Mouse (Mus musculus) spleen, postnatal 4 days (tissue): ENCODE measurements around the gene Cfap221.
A peak's percentile ranks its signal among the peaks of the same experiment; 100 is the strongest.

Experiments used
- DNase-seq, 2 experiments: peaks; one replicate each; pipeline ENCODE4 v3.0.0; 2022; ENCODE audit warnings: low spot score in 2 of 2

Cfap221 gene

GRCm38 (mm10) chr1:119996798-119997581 lies at the start of gene Cfap221:
Cfap221 (minus strand) TSS chr1:119997234.
- peak; percentile 30 to 66 for DNase-seq

- DNase-seq, result no peak
Measured at GRCm38 (mm10) chr1:120044584-120044983, 47.5 kb upstream of the Cfap221 start.

- DNase-seq, result no peak
Measured at GRCm38 (mm10) chr1:120042421-120042820, 45.4 kb upstream of the Cfap221 start.

- DNase-seq, result no peak
Measured at GRCm38 (mm10) chr1:120038594-120038993, 41.6 kb upstream of the Cfap221 start.

- DNase-seq, result no peak
Measured at GRCm38 (mm10) chr1:120037021-120037683, 40.1 kb upstream of the Cfap221 start.

GRCm38 (mm10) chr1:120035456-120036034 lies 38.5 kb upstream of the Cfap221 start:
- no peak for DNase-seq

GRCm38 (mm10) chr1:120034793-120035192 lies 37.8 kb upstream of the Cfap221 start:
- no peak for DNase-seq

- DNase-seq, result no peak
Measured at GRCm38 (mm10) chr1:120033469-120033854, 36.4 kb upstream of the Cfap221 start.

- peak; percentile 57 to 77 for DNase-seq
Measured at GRCm38 (mm10) chr1:120032804-120033468, 35.9 kb upstream of the Cfap221 start.

GRCm38 (mm10) chr1:120030474-120030873 lies 33.4 kb upstream of the Cfap221 start:
- DNase-seq, result no peak

- no peak for DNase-seq
Measured at GRCm38 (mm10) chr1:120027693-120028092, 30.7 kb upstream of the Cfap221 start.

GRCm38 (mm10) chr1:120025050-120025439 lies 28.0 kb upstream of the Cfap221 start:
- DNase-seq, result no peak

- no peak for DNase-seq
Measured at GRCm38 (mm10) chr1:120024331-120025049, 27.5 kb upstream of the Cfap221 start.

- DNase-seq, result no peak
Measured at GRCm38 (mm10) chr1:120021951-120022350, 24.9 kb upstream of the Cfap221 start.

GRCm38 (mm10) chr1:120020322-120020897 lies 23.4 kb upstream of the Cfap221 start:
- DNase-seq, result no peak

GRCm38 (mm10) chr1:120019428-120019827 lies 22.4 kb upstream of the Cfap221 start:
- DNase-seq, result no peak

GRCm38 (mm10) chr1:120018900-120019299 lies 21.9 kb upstream of the Cfap221 start:
- DNase-seq, result no peak

GRCm38 (mm10) chr1:120016240-120016639 lies 19.2 kb upstream of the Cfap221 start:
- no peak for DNase-seq

GRCm38 (mm10) chr1:120013111-120013510 lies 16.1 kb upstream of the Cfap221 start:
- DNase-seq, result peak; percentile 64 to 87

- no peak for DNase-seq
Measured at GRCm38 (mm10) chr1:120012638-120013037, 15.6 kb upstream of the Cfap221 start.
